Mouse (Mus musculus): ENCODE measurements around the gene Gcgr. TPM values are rescaled to one million over a fixed set of nuclear protein-coding genes. Genes with fewer than 3 reads are reported as not detected.

Gene Gcgr
- total RNA-seq (2021): 1.0 and 3.5 TPM in 2 replicates
- long read RNA-seq, transcript Gcgr-201 (14 exons, 1,957 nt): major isoform, 86 of 264 reads
- long read RNA-seq, transcript Gcgr-204 (13 exons, 2,004 nt): minor isoform, 8 of 264 reads
- long read RNA-seq, partial matches to known transcripts: 35 of 264 reads
- long read RNA-seq, other reads (novel, unspliced or antisense): 135 of 264 reads

- DNase-seq: no peak
These were observed at the start of gene Gcgr for GRCm38 (mm10) chr11:120530085-120530964. Gcgr (plus strand) TSS chr11:120530699.

- no peak for DNase-seq
These were observed 47.0 kb upstream of the Gcgr start for GRCm38 (mm10) chr11:120483448-120483934.

GRCm38 (mm10) chr11:120484265-120484981 is 46.1 kb upstream of the Gcgr start, which contains the start of gene Mrpl12:
Mrpl12 (plus strand) TSS chr11:120484613.
- DNase-seq: peak; percentile 89

- DNase-seq: no peak
These were observed 45.2 kb upstream of the Gcgr start for GRCm38 (mm10) chr11:120485251-120485650.

GRCm38 (mm10) chr11:120488516-120488915 is 42.0 kb upstream of the Gcgr start:
- DNase-seq: no peak

GRCm38 (mm10) chr11:120489054-120489761 is 41.3 kb upstream of the Gcgr start:
- DNase-seq: peak; percentile 51

GRCm38 (mm10) chr11:120490291-120491046 is 40.0 kb upstream of the Gcgr start:
- no peak for DNase-seq

GRCm38 (mm10) chr11:120491317-120492023 is 39.0 kb upstream of the Gcgr start, which contains the start of gene Slc25a10:
Slc25a10 (plus strand) TSS chr11:120491840.
- peak; percentile 90 for DNase-seq

GRCm38 (mm10) chr11:120492024-120492877 is 38.2 kb upstream of the Gcgr start:
- DNase-seq: peak; percentile 43

- no peak for DNase-seq
These were observed 37.7 kb upstream of the Gcgr start for GRCm38 (mm10) chr11:120492878-120493203.

- no peak for DNase-seq
These were observed 37.1 kb upstream of the Gcgr start for GRCm38 (mm10) chr11:120493351-120493750.

GRCm38 (mm10) chr11:120493911-120494310 is 36.6 kb upstream of the Gcgr start:
- DNase-seq: no peak

GRCm38 (mm10) chr11:120497436-120497835 is 33.1 kb upstream of the Gcgr start:
- peak; percentile 80 for DNase-seq

- DNase-seq: peak; percentile 62
These were observed 32.3 kb upstream of the Gcgr start for GRCm38 (mm10) chr11:120498226-120498625.

- no peak for DNase-seq
These were observed 31.6 kb upstream of the Gcgr start for GRCm38 (mm10) chr11:120498891-120499290.

- DNase-seq: no peak
These were observed 30.6 kb upstream of the Gcgr start for GRCm38 (mm10) chr11:120499894-120500293.

- no peak for DNase-seq
These were observed 30.1 kb upstream of the Gcgr start for GRCm38 (mm10) chr11:120500357-120500756.

- no peak for DNase-seq
These were observed 29.5 kb upstream of the Gcgr start for GRCm38 (mm10) chr11:120501018-120501417.

GRCm38 (mm10) chr11:120501701-120502100 is 28.8 kb upstream of the Gcgr start:
- DNase-seq: no peak

GRCm38 (mm10) chr11:120505661-120506060 is 24.8 kb upstream of the Gcgr start:
- no peak for DNase-seq
